Mouse (Mus musculus) liver, embryonic 13.5 days (tissue): ENCODE measurements around the gene Vmn1r196. TPM values are rescaled to one million over a fixed set of nuclear protein-coding genes. Genes with fewer than 3 reads are reported as not detected.
"Not testable (repeated sequence)": the region's sequence is repeated elsewhere in the genome, so short reads cannot be mapped to it uniquely, and the experiment has no call there.

Source experiments
- ATAC-seq: fragments of 200-750 bp; cut with Nextera tagmentation; 2 replicates; pipeline ENCODE4 v1.8.0; 2017; ENCODE audit warnings: low read depth, mild to moderate bottlenecking, moderate number of reproducible peaks, moderate library complexity
- DNase-seq: peaks from one replicate; pipeline ENCODE4 v3.0.0; 2022
- H3K27ac ChIP-seq: fragments of 300-500 bp; sonication (generic); 2 replicates; pipeline ENCODE4 v1.5.1; 2015; ENCODE audit warnings: moderate library complexity, mild to moderate bottlenecking, inconsistent platforms
- H3K27me3 ChIP-seq: fragments of 300-500 bp; sonication (generic); 2 replicates; pipeline ENCODE4 v1.6.1; 2015; ENCODE audit warnings: mild to moderate bottlenecking, inconsistent platforms
- H3K36me3 ChIP-seq: fragments of 300-500 bp; sonication (generic); 2 replicates; pipeline ENCODE4 v1.6.1; 2015; ENCODE audit warnings: mild to moderate bottlenecking, inconsistent platforms
- H3K4me1 ChIP-seq: fragments of 300-500 bp; sonication (generic); replicated peaks from 2 replicates; pipeline ENCODE4 v1.6.1; 2015; ENCODE audit warnings: inconsistent platforms
- H3K4me2 ChIP-seq: fragments of 300-500 bp; sonication (generic); 2 replicates; pipeline ENCODE4 v1.6.1; 2015; ENCODE audit warnings: inconsistent platforms, mild to moderate bottlenecking, moderate library complexity
- H3K4me3 ChIP-seq: fragments of 300-500 bp; sonication (generic); replicated peaks from 2 replicates; pipeline ENCODE4 v1.5.1; 2015; ENCODE audit warnings: mild to moderate bottlenecking, inconsistent platforms
- H3K9ac ChIP-seq: fragments of 300-500 bp; sonication (generic); 2 replicates; pipeline ENCODE4 v1.6.1; 2015; ENCODE audit warnings: mild to moderate bottlenecking, inconsistent platforms
- H3K9me3 ChIP-seq: fragments of 300-500 bp; sonication (generic); replicated peaks from 2 replicates; pipeline ENCODE4 v1.6.1; 2016; ENCODE audit warnings: inconsistent platforms
- whole genome bisulfite sequencing: fragments of 180-500 bp; shearing (Covaris S2); methylation state at CpG from one replicate; pipeline ENCODE4 v1.1.7; 2015; ENCODE audit not compliant: insufficient replicate concordance; 5-methylcytosine and 5-hydroxymethylcytosine counted together
- polyA plus RNA-seq: library from polyadenylated mRNA; unstranded; fragments of >200 nt; fragmentation: Nextera tagmentation; extraction: Ambion mirVana; gene quantifications from 2 replicates; pipeline ENCODE4 v1.2.1, GENCODE M21; 2015

The Vmn1r196 gene
- polyA plus RNA-seq = not detected in 2 replicates

DNA sequence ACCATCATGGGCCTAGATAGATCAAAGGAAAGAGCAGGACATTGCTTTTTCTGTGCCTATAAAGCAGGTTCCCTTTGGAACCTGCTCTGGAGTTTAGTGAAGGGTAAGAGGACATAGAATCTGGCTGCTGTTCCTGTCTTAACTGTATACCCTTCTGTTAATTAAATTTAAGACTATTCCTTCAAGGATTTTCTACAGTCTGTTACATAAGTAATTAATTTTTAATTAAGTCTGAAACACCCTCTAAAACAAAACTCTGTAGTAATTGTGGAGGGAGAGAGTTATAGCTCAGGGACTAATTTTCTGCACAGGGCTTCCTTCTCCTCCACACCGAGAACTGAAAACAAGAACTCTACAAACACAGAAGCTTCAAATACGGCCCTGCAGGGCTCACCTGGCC lies at the start of gene Vmn1r196:
Vmn1r196 (plus strand) TSS at position 301 of the 400 bp plus-strand sequence.
- H3K36me3 ChIP-seq = no peaks in the 10 kb centered on the region
- no peaks in the 10 kb centered on the region for H3K27me3 ChIP-seq
- H3K4me1 ChIP-seq = no peaks in the 10 kb centered on the region
- H3K9me3 ChIP-seq = no peaks in the 10 kb centered on the region
- no peak within 1 kb of the TSS for H3K4me3 ChIP-seq
- 48% methylated on average over 2 of the region's 2 CpGs for WGBS
- no peak within 1 kb of the TSS for H3K4me2 ChIP-seq
- no peak within 1 kb of the TSS for H3K9ac ChIP-seq
- DNase-seq (no peak), ATAC-seq (no peak)
- no peak within 1 kb of the TSS for H3K27ac ChIP-seq

DNA sequence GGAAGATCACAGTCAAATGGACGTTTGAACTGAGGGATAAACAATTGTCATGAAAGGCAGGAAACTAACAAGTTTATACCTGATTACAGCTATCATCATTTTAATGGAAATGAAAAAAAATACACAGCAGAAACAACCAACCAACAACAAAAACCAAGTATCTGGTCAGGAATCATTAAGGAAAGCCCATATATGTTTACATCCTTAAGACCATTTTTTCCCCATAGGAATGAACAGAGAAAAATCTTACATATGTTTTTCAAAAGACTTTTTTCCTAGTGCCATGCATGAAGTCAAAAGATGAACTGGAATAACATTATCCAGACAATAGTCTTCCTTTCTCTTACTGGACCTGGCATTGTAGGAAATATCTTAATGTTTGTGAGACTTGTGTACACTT lies 45.8 kb upstream of the Vmn1r196 start, which contains the start of gene Vmn1r194:
Vmn1r194 (plus strand) TSS at position 301 of the 400 bp plus-strand sequence.
- Histone ChIP-seq H3K4me1 (no peaks in the 10 kb centered on the region), H3K9me3 (no peaks in the 10 kb centered on the region), H3K9ac (no peak within 1 kb of the TSS), H3K27me3 (no peaks in the 10 kb centered on the region), H3K36me3 (no peaks in the 10 kb centered on the region), H3K4me2 (no peak within 1 kb of the TSS), H3K4me3 (no peak within 1 kb of the TSS), H3K27ac (no peak within 1 kb of the TSS)
- DNase-seq = no peak
- ATAC-seq = no peak
- WGBS = 28% methylated on average over 1 of the region's 1 CpGs

DNA sequence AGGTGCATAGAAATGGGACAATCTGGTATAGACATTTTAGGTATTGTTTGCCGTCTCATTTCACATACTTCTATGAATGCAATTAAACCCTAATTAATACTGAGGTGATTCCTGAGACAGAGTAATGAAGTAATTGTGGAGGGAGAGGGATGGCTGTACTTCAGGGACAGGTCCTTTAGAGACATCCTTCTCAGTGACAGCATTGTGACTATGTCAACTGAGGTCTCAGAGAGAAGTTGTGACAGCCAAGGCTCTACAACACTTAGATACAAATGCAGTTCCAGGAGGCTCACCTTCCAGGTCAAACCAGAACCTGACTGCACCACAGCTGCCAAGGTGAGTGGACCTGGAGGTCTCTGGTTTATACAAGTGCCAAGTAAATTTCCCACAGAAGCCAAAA lies 19.5 kb upstream of the Vmn1r196 start, which contains the start of gene Vmn1r195:
Vmn1r195 (plus strand) TSS at position 301 of the 400 bp plus-strand sequence.
- not testable (repeated sequence) for H3K27me3 ChIP-seq, H3K4me1 ChIP-seq, H3K36me3 ChIP-seq, H3K4me2 ChIP-seq, H3K27ac ChIP-seq, H3K9ac ChIP-seq, DNase-seq, H3K4me3 ChIP-seq, H3K9me3 ChIP-seq, ATAC-seq
- WGBS = 80% methylated on average over 1 of the region's 1 CpGs

DNA sequence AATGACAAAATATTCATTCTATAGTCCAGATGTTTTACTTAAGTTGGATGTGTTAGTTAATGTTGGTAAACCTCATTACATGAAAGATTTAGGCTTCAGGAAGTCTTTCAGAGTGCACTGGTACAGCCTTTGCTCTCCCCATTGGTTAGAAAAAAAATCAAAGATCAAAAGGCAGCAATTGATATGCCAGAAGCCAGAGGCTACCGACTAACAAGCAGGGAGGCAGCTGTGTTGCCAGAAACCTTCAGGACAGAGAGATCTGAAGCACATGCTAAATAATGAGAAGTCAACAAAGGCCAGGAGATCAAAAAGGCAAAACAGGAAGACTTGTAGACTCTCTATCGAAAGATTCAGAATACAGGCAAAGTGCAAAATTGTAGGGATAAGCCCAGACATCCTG lies 18.0 kb upstream of the Vmn1r196 start:
- Histone ChIP-seq H3K4me1 (no peaks in the 10 kb centered on the region), H3K27ac (no peak overlapping the region), H3K4me3 (no peak overlapping the region), H3K36me3 (no peaks in the 10 kb centered on the region), H3K27me3 (no peaks in the 10 kb centered on the region), H3K4me2 (no peak overlapping the region), H3K9ac (no peak overlapping the region), H3K9me3 (no peaks in the 10 kb centered on the region)
- DNase-seq = no peak
- no peak for ATAC-seq
- WGBS = 42% methylated on average over 2 of the region's 2 CpGs

DNA sequence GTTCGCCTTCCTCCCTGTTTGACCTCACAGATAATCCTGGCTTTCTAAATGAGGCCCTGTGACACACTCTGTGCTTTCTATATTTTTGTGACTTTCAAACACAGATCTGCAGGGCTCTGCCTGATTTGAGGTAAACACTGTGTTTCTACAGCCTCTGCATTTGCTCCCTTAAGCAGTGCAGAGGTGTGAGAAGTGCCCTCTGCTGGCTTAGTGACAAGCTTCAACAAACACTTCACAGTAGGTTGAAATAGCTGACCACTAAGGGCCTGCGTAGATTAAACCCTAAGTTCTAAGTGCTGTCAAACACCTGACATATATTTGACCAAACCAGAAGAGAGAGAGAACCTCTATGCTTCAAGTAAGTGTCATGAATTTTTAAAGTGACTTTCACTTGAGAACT lies 5.1 kb upstream of the Vmn1r196 start:
- no peaks in the 10 kb centered on the region for H3K9me3 ChIP-seq
- H3K4me1 ChIP-seq = no peaks in the 10 kb centered on the region
- H3K9ac ChIP-seq = no peak overlapping the region
- 63% methylated on average over 2 of the region's 2 CpGs for WGBS
- ATAC-seq = no peak
- no peaks in the 10 kb centered on the region for H3K36me3 ChIP-seq
- H3K27ac ChIP-seq = no peak overlapping the region
- H3K4me2 ChIP-seq = no peak overlapping the region
- no peak for DNase-seq
- H3K4me3 ChIP-seq = no peak overlapping the region
- H3K27me3 ChIP-seq = no peaks in the 10 kb centered on the region

DNA sequence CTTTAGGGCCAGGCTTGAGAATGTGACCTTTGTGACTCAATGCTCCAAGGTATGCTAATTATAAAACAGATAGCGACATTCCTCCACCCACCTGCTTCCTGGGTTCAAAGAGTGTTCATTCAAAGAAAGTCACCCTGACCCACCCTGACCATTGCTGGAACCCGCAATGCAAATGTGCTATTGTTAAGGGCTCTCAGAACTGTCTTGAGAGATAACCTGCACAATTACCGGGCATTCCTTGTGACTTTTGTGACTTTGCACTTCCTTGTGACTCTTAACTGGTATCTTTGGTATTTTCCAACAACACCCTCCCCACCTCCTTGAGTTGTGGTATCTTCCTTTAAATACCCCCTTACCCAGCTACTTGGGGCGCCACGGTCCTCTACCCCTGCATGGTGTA lies 18.4 kb downstream of the Vmn1r196 start:
- ATAC-seq, H3K9ac ChIP-seq: not testable (repeated sequence)
- 76% methylated on average over 5 of the region's 5 CpGs for WGBS

DNA sequence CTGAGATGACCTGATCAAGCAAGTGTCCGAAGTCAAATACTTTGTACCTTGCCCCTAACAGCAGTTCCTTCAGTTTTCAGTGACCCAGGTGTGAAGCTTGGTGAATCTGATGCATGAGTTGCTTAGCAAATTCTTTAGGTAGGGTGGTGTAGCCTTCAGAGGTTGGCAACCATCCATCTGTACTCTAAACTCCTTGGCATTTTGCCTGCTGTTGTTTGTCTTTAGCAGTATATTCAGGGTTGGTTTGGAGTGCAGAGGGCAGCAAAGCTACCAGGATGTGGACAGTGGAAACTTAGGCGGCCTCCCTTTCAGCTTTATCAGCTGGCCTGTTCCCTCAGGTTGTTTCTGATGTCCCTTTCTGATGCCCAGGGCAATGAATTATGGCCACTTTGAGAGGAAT lies 25.6 kb downstream of the Vmn1r196 start:
- Histone ChIP-seq H3K27ac (no peak overlapping the region), H3K4me1 (no peaks in the 10 kb centered on the region), H3K4me3 (no peak overlapping the region), H3K4me2 (no peak overlapping the region), H3K9ac (no peak overlapping the region), H3K9me3 (peaks cover 1% of the 10 kb centered on the region; the same call in 1 of the 2 replicates), H3K27me3 (no peaks in the 10 kb centered on the region), H3K36me3 (no peaks in the 10 kb centered on the region)
- WGBS = 41% methylated on average over 2 of the region's 2 CpGs
- ATAC-seq = no peak
- DNase-seq = no peak

More for the DNA sequence above, 18.4 kb downstream of the Vmn1r196 start:
- H3K4me1 ChIP-seq, H3K27ac ChIP-seq, DNase-seq, H3K4me2 ChIP-seq, H3K36me3 ChIP-seq, H3K27me3 ChIP-seq, H3K4me3 ChIP-seq: not testable (repeated sequence)
- peaks cover 12% of the 10 kb centered on the region for H3K9me3 ChIP-seq

DNA sequence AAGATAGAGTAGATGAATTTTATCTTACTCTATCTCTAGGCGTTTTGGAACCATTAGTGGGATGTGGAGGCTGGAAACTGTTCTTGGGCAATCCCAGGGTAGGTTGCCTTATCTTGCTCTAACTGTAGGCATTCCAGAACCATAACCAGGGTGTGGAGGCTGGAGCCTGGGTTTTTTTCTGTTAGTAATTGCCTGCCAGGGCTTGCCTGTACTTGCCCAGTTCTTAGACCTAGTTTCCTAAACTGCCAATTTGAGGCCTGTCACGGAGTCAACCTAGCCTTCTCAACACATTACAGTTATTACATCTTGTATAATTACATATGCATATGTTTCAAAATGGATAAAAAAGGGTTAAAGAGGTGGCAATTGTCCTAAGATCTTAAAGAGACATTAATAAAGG lies 27.6 kb downstream of the Vmn1r196 start:
- Histone ChIP-seq H3K4me1 (no peaks in the 10 kb centered on the region), H3K4me2 (no peak overlapping the region), H3K9me3 (no peaks in the 10 kb centered on the region), H3K27ac (no peak overlapping the region), H3K9ac (no peak overlapping the region), H3K27me3 (no peaks in the 10 kb centered on the region), H3K36me3 (no peaks in the 10 kb centered on the region), H3K4me3 (no peak overlapping the region)
- 57% methylated on average over 2 of the region's 2 CpGs for WGBS
- no peak for DNase-seq
- no peak for ATAC-seq

DNA sequence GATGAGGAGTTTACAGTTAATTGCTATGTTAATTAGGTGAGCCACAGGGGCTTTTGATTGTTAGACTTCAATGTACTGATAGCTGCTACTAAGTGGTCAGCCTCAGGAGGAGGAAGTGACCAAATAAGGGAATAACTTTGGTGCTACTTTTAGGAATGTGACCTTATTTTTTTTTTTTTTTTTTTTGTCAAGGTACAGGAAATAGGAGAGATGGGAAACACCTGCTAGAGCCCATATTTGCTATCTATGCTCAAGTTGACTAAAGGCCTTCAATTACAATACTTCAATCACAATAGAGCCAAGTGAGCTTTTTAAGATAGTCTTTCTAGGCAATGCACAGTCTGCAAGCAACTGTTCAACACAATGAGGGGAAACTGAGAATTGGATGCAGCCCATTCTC lies 30.4 kb downstream of the Vmn1r196 start:
- H3K27ac ChIP-seq = no peak overlapping the region
- H3K9ac ChIP-seq = no peak overlapping the region
- H3K4me2 ChIP-seq = no peak overlapping the region
- DNase-seq = no peak
- no peak overlapping the region for H3K4me3 ChIP-seq
- H3K4me1 ChIP-seq = no peaks in the 10 kb centered on the region
- no peaks in the 10 kb centered on the region for H3K9me3 ChIP-seq
- H3K27me3 ChIP-seq = no peaks in the 10 kb centered on the region
- ATAC-seq = no peak
- H3K36me3 ChIP-seq = no peaks in the 10 kb centered on the region

DNA sequence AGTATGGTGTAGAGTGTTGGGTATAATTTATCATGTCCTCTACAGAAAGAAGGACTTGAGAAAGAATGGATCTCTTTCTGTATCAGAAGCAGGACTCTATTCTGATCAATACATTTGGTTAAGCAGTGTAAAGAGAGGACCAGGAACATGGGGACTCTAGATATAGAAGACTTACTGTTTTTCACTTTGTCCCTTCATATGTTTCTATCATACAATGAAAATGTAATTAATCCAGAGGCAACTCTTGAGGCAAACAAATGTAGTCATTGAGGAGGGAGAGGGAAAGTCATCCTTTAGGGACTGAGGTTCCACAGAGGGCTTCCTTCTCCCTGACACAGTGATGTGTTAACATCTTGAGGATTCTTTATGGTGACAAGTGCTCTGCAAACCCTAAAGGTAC lies 34.6 kb downstream of the Vmn1r196 start, which contains the start of gene Vmn1r197:
Vmn1r197 (plus strand) TSS at position 301 of the 400 bp plus-strand sequence.
- DNase-seq (no peak), ATAC-seq (no peak)
- Histone ChIP-seq H3K4me2 (no peak within 1 kb of the TSS), H3K27ac (no peak within 1 kb of the TSS), H3K36me3 (no peaks in the 10 kb centered on the region), H3K9ac (no peak within 1 kb of the TSS), H3K4me1 (no peaks in the 10 kb centered on the region), H3K27me3 (no peaks in the 10 kb centered on the region), H3K4me3 (no peak within 1 kb of the TSS), H3K9me3 (no peaks in the 10 kb centered on the region)

DNA sequence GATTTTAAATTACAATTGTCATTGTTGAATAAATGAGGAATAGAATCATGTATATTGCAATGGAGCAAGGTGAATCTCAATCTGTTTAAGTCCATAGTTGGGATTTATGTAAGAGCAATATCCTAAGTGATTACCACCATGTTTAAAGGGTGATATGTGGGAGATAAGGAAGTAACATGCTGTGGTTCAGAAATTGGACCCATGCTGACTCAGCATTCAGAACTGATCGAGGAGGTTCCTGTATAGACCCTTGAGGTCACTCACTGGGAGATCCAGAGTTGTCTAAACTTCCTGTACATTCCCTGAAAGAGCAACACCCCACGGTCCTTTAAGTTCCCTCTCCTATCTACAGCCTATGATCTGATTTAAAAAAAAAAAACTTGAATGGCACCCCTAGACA lies 43.5 kb downstream of the Vmn1r196 start:
- Histone ChIP-seq H3K4me2 (no peak overlapping the region), H3K27ac (no peak overlapping the region), H3K4me3 (no peak overlapping the region), H3K27me3 (no peaks in the 10 kb centered on the region), H3K4me1 (no peaks in the 10 kb centered on the region), H3K9me3 (no peaks in the 10 kb centered on the region), H3K36me3 (no peaks in the 10 kb centered on the region), H3K9ac (no peak overlapping the region)
- DNase-seq = no peak
- 20% methylated on average over 2 of the region's 2 CpGs for WGBS
- ATAC-seq = no peak

DNA sequence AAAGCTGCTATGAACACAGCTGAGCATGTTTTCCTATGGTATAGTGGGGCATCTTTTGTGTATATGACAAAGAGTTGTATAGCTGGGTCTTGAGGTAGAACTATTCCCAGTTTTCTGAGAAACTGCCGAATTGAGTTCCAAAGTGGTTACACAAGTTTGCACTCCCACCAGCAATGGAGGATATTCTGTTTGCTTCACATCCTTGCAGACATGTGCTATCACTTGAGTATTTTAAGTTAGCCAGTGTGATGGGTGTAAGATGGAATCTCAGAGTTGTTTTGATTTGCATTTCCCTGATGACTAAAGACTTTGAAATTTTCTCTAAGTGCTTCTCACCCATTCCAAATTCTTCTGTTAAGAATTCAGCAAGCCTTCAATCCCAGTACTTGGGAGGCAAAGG lies 45.8 kb downstream of the Vmn1r196 start:
- Histone ChIP-seq H3K9me3 (no peaks in the 10 kb centered on the region), H3K36me3 (no peaks in the 10 kb centered on the region), H3K9ac (no peak overlapping the region), H3K27ac (no peak overlapping the region), H3K4me1 (no peaks in the 10 kb centered on the region), H3K27me3 (no peaks in the 10 kb centered on the region), H3K4me2 (no peak overlapping the region), H3K4me3 (no peak overlapping the region)
- no peak for ATAC-seq
- WGBS = 54% methylated on average over 1 of the region's 1 CpGs
- no peak for DNase-seq
